Mouse (Mus musculus) midbrain, embryonic 13.5 days (tissue): Measurements from ENCODE around the gene P4ha3. TPM values are rescaled to one million over a fixed set of nuclear protein-coding genes. Genes with fewer than 3 reads are reported as not detected.

ENCODE experiments used
- ATAC-seq: fragments of 200-750 bp; cut with Nextera tagmentation; 2 replicates; pipeline ENCODE4 v1.8.0; 2017; ENCODE audit warnings: mild to moderate bottlenecking, moderate TSS enrichment, moderate library complexity
- H3K27ac ChIP-seq: fragments of 300-500 bp; sonication (generic); 2 replicates; pipeline ENCODE4 v1.5.1; 2015; ENCODE audit warnings: inconsistent platforms, mild to moderate bottlenecking, moderate library complexity
- H3K27me3 ChIP-seq: fragments of 300-500 bp; sonication (generic); 2 replicates; pipeline ENCODE4 v1.6.1; 2015; ENCODE audit warnings: mild to moderate bottlenecking, inconsistent platforms
- H3K36me3 ChIP-seq: fragments of 300-500 bp; sonication (generic); 2 replicates; pipeline ENCODE4 v1.6.1; 2015; ENCODE audit warnings: mild to moderate bottlenecking, inconsistent platforms
- H3K4me1 ChIP-seq: fragments of 300-500 bp; sonication (generic); replicated peaks from 2 replicates; pipeline ENCODE4 v1.6.1; 2015; ENCODE audit warnings: inconsistent platforms
- H3K4me2 ChIP-seq: fragments of 300-500 bp; sonication (generic); replicated peaks from 2 replicates; pipeline ENCODE4 v1.6.1; 2015; ENCODE audit warnings: moderate library complexity, mild to moderate bottlenecking, inconsistent platforms
- H3K4me3 ChIP-seq: fragments of 300-500 bp; sonication (generic); replicated peaks from 2 replicates; pipeline ENCODE4 v1.5.1; 2015; ENCODE audit warnings: mild to moderate bottlenecking, inconsistent platforms
- H3K9ac ChIP-seq: fragments of 300-500 bp; sonication (generic); replicated peaks from 2 replicates; pipeline ENCODE4 v1.6.1; 2015; ENCODE audit warnings: mild to moderate bottlenecking, inconsistent platforms
- H3K9me3 ChIP-seq: fragments of 300-500 bp; sonication (generic); 2 replicates; pipeline ENCODE4 v1.6.1; 2016; ENCODE audit warnings: mild to moderate bottlenecking, inconsistent platforms
- WGBS: fragments of 180-500 bp; shearing (Covaris S2); methylation state at CpG from one replicate; pipeline ENCODE4 v1.1.7; 2015; 5-methylcytosine and 5-hydroxymethylcytosine counted together
- polyA plus RNA-seq: library from polyadenylated mRNA; unstranded; fragments of >200 nt; fragmentation: Nextera tagmentation; extraction: Ambion mirVana; gene quantifications from 2 replicates; pipeline ENCODE4 v1.2.1, GENCODE M21; 2015

P4ha3 gene
- polyA plus RNA-seq, 1 experiment from 2014 or later, result 5.5 TPM

DNA sequence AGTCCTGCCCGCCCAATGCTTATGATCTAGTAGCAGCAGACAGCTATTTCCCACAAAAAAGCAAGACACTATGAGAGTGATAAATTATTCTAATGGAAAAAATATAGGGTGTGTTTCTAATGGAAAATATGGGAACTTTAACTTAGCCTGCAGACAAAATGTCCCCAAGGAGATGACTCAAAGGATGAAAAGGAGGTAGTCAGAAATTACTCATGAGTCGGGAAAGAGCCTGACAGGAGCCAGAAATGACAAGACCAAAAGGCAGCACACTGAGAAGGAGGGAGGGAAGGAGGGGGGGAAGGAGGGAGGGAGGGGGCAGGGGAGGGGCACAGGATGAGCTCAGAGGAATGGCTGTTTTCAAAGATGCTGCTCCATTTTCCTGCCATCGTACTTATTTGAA is 3.7 kb upstream of the P4ha3 start:
- Histone ChIP-seq H3K27ac (no peak overlapping the region), H3K9me3 (no peaks in the 10 kb centered on the region), H3K36me3 (no peaks in the 10 kb centered on the region), H3K9ac (no peak overlapping the region), H3K4me1 (peaks cover 12% of the 10 kb centered on the region), H3K27me3 (peaks cover 25% of the 10 kb centered on the region), H3K4me3 (no peak overlapping the region), H3K4me2 (no peak overlapping the region)
- WGBS, result 45% methylated on average over 3 of the region's 3 CpGs
- ATAC-seq, result no peak

DNA sequence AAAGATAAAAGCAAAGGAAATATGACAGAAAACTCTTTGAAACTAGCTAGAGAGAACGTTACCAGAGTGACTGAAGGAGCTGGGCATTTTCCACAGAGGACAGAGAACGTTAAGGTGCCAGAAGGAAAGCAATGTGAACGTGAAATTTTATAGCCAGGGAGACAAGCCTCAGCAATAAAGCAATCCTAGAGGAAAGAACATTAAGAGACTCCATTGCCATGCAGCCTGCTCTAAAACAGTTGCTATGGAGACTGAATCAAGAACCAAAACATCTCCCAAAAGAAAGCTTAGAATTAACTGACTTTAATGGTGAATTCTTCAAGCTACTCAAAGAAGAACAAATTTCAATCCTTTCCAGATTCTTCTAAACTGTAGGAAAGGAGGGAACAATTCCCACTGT is 2.0 kb upstream of the P4ha3 start:
- H3K36me3 ChIP-seq, result no peaks in the 10 kb centered on the region
- no peak overlapping the region for H3K4me3 ChIP-seq
- H3K4me2 ChIP-seq, result no peak overlapping the region
- H3K9ac ChIP-seq, result no peak overlapping the region
- ATAC-seq, result no peak
- H3K27me3 ChIP-seq, result peaks cover 30% of the 10 kb centered on the region
- no peaks in the 10 kb centered on the region for H3K9me3 ChIP-seq
- H3K4me1 ChIP-seq, result peaks cover 17% of the 10 kb centered on the region
- 18% methylated on average over 3 of the region's 3 CpGs for WGBS
- no peak overlapping the region for H3K27ac ChIP-seq

DNA sequence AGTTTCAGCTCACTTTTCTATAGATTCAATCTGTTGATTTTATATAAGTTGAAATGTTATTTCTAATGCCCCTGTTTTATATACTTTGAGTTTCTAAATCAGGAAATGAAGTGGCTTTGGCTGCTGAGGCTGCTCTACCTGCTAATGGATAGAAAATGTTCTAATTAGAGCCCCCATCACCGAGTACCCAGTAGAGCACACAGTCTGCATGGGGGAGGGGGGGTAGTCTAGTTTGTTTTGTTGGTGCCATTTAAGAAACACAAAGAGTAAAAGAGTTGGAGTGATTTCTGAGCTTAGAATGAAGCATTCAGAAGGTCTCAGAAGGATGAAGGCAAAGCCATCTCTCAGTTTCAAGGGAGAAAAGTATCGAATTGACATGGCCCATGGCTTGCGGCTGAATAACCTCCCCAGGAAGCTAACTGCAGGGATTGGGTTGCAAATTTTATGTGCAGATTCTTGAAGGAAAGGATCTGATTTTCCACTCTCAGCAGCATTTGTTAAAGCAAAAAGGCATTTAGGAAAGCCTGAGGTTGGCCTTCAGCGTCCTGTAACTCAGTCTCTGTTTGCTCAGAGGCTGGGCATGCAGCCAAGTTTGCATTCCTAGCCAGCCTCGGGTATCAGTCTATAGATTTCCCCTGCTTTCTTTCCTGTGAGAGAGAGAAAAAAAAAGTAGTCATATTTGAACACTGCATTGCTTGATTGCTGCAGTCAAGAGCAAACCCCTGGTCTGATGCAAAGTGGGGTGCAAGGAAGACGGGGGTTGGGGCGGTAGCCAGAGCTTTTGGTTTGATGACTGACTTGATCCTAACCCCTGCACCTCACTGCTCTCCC is 2.6 kb downstream of the P4ha3 start:
- H3K27me3 ChIP-seq, result peaks cover 31% of the 10 kb centered on the region
- H3K36me3 ChIP-seq, result no peaks in the 10 kb centered on the region
- no peaks in the 10 kb centered on the region for H3K9me3 ChIP-seq
- H3K4me1 ChIP-seq, result peaks cover 25% of the 10 kb centered on the region
- peak; percentile 73 for ATAC-seq
- H3K27ac ChIP-seq, result peak overlapping the region; percentile 81
- no peak overlapping the region; the same call in 1 of the 2 replicates for H3K9ac ChIP-seq
- H3K4me3 ChIP-seq, result no peak overlapping the region
- peak overlapping the region; percentile 28 for H3K4me2 ChIP-seq
- 19% methylated on average over 7 of the region's 7 CpGs for WGBS

DNA sequence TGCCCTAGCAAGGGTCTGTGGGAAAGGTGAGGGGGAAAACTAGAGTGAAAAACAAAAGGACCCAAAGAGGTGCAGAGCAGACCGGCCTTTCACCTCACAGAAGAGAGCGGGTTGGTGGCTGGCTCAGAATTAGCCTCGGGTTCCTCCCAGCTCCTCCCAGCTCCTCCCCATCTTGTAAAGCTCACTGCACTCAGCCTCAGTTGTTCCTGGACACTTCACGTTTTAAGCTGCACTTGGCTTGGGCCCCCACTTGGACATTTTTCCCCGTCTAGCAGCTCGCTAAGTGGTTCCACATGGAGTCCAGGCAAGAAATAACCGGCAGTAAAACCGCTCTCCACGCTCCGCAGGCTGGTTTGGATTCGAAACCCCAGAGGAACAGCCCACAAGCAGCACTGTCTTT is 3.3 kb downstream of the P4ha3 start:
- ATAC-seq, result peak; percentile 61
- H3K27ac ChIP-seq, result peak overlapping the region; percentile 81
- no peaks in the 10 kb centered on the region for H3K36me3 ChIP-seq
- H3K4me3 ChIP-seq, result no peak overlapping the region
- peaks cover 31% of the 10 kb centered on the region for H3K27me3 ChIP-seq
- H3K9me3 ChIP-seq, result no peaks in the 10 kb centered on the region
- no peak overlapping the region for H3K9ac ChIP-seq
- H3K4me1 ChIP-seq, result peaks cover 25% of the 10 kb centered on the region
- WGBS, result 45% methylated on average over 11 of the region's 11 CpGs
- H3K4me2 ChIP-seq, result peak overlapping the region; percentile 28

DNA sequence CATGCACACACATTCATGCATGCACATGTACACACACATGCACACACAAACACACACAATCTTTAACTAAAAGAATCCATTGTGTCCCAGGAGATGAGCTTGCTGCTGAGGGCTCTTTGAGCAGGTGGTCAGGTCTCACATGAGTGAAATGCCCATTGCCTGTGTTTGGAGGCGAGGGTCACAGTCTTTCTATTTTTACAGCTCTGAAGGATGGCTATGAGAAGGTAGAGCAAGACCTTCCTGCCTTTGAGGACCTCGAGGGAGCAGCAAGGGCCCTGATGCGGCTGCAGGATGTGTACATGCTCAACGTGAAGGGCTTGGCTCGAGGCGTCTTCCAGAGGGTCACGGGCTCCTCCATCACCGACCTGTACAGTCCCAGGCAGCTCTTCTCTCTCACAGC is 8.2 kb downstream of the P4ha3 start:
- Histone ChIP-seq H3K27me3 (0 out of 2 replicates have a peak, but pooled peaks cover 4% of the 10 kb centered on the region), H3K27ac (no peak overlapping the region), H3K4me2 (no peak overlapping the region), H3K36me3 (no peaks in the 10 kb centered on the region), H3K4me3 (no peak overlapping the region), H3K4me1 (peaks cover 20% of the 10 kb centered on the region), H3K9me3 (no peaks in the 10 kb centered on the region), H3K9ac (no peak overlapping the region)
- WGBS, result 88% methylated on average over 8 of the region's 8 CpGs
- ATAC-seq, result no peak

DNA sequence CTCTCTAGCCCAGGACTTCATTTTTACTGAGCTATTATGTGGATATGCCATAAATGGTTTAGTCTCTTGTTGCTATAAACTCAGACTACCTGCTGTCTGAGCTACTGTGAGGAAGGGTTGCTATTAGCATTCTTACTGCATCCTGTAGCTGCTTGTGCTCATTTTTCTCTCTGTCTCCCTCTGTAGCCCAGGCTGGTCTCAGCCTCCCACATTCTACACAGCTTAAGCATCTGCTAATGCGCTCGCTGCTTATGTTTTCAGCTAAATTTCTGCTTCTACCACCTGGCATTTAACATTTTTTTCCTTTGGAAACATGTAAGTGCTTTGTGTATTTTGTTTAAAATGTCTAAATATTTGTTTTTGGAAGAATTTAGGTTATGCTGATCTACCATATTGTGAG is 10.4 kb downstream of the P4ha3 start:
- Histone ChIP-seq H3K9me3 (no peaks in the 10 kb centered on the region), H3K36me3 (no peaks in the 10 kb centered on the region), H3K27ac (no peak overlapping the region), H3K4me2 (no peak overlapping the region), H3K27me3 (no peaks in the 10 kb centered on the region), H3K9ac (no peak overlapping the region), H3K4me1 (peaks cover 17% of the 10 kb centered on the region), H3K4me3 (no peak overlapping the region)
- ATAC-seq, result no peak
- WGBS, result 90% methylated on average over 2 of the region's 2 CpGs

DNA sequence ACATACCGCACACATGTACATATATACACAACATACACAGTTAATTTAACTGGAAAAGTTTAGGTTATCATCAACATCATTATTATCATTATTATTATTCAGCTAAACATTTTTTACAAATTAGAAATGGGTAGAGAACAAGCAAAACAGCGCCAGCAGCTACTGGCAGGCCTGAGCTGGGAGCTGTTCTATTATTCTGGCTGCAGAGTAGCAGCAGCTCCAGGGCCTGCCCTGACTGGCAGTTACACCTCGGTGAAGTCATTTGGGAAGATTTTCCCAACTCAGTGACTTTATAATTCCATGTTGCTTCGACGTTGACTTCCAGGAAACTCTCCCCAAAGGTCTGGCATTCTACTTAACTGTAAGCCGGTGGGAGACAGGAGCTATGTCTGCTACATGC is 11.4 kb downstream of the P4ha3 start:
- ATAC-seq, result no peak
- no peak overlapping the region for H3K4me2 ChIP-seq
- 80% methylated on average over 6 of the region's 6 CpGs for WGBS
- H3K36me3 ChIP-seq, result no peaks in the 10 kb centered on the region
- H3K4me3 ChIP-seq, result no peak overlapping the region
- no peaks in the 10 kb centered on the region for H3K9me3 ChIP-seq
- H3K4me1 ChIP-seq, result peaks cover 20% of the 10 kb centered on the region
- no peak overlapping the region for H3K27ac ChIP-seq
- H3K27me3 ChIP-seq, result no peaks in the 10 kb centered on the region
- H3K9ac ChIP-seq, result no peak overlapping the region

DNA sequence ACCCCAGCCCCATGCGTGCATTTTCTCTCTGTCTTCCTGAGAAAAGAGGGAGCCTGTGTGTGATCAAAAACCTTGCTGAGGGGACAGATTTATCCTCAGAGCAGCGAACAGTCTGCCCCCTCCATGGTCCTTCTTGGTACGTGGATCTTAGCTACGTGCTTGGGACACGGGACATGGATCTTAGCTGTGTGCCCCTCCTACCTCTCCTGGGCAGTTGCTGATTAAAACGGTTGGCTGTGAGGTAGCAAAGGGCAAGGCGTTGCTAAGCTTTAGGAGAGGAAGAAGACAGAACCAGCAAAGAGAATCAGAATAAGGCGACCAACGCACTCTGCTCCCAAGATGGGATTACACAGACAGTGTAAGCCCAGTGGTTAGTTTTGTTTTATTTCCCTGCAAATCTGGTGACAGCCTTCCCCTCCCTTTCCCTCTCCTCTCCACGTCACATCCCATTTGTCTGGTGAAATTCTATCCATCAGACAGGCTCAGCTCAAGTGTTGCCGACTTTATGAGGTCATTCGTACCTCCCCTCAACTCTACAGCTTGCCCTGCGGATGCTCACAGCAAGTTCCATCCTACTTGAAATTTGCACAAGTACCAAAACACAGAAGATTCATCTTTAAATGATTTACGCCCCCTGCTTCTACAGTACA is 13.7 kb downstream of the P4ha3 start:
- WGBS, result 72% methylated on average over 14 of the region's 14 CpGs
- no peaks in the 10 kb centered on the region for H3K9me3 ChIP-seq
- ATAC-seq, result no peak
- no peak overlapping the region for H3K9ac ChIP-seq
- no peak overlapping the region for H3K4me2 ChIP-seq
- no peak overlapping the region for H3K4me3 ChIP-seq
- no peaks in the 10 kb centered on the region for H3K36me3 ChIP-seq
- H3K27me3 ChIP-seq, result no peaks in the 10 kb centered on the region
- peaks cover 20% of the 10 kb centered on the region for H3K4me1 ChIP-seq
- H3K27ac ChIP-seq, result no peak overlapping the region

DNA sequence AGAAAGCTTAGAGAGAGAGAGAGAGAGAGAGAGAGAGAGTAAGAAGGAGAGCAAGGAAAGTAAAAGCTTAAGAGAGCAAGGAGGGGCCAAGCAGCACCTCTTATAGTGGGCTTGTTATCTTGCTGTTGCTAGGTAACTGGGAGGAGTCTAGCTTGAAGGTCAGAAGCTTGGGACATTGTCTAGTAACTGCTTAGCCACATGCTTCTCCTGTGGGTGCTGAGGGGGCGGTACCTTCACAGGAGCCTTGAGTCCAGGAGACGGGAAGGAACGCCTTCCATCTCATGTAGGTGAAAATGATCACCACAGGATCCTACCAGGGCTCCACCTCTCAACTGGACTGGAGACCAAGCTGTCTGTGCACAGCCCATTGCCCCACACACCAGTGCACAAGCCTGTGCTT is 16.1 kb downstream of the P4ha3 start:
- ATAC-seq, result no peak
- H3K4me2 ChIP-seq, result no peak overlapping the region
- H3K9me3 ChIP-seq, result no peaks in the 10 kb centered on the region
- WGBS, result 72% methylated on average over 3 of the region's 3 CpGs
- no peak overlapping the region for H3K27ac ChIP-seq
- peaks cover 20% of the 10 kb centered on the region for H3K4me1 ChIP-seq
- no peak overlapping the region for H3K4me3 ChIP-seq
- H3K27me3 ChIP-seq, result no peaks in the 10 kb centered on the region
- no peaks in the 10 kb centered on the region for H3K36me3 ChIP-seq
- no peak overlapping the region for H3K9ac ChIP-seq

DNA sequence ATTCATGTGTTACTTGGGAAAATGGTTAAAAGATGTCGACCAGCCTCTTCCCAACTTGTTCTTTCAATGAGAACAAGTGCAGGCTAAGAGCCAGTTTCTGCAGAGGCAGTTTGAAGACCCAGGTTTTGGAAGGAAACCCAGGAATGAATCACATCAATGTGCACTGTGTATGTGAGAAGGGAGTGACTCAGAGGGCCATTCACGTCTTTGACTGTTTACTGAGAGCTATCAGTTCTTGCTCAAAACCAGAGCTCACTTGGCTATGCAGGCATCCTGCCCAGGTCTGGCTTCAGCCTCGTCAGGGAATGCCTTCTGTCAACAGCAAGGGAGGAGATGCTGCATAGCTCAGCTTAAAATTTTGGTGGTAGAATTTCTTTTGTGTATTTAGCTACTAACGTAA is 17.0 kb downstream of the P4ha3 start:
- no peak overlapping the region for H3K9ac ChIP-seq
- H3K4me2 ChIP-seq, result no peak overlapping the region
- no peak overlapping the region for H3K27ac ChIP-seq
- no peaks in the 10 kb centered on the region for H3K27me3 ChIP-seq
- 80% methylated on average over 4 of the region's 4 CpGs for WGBS
- no peaks in the 10 kb centered on the region for H3K36me3 ChIP-seq
- H3K4me3 ChIP-seq, result no peak overlapping the region
- no peak for ATAC-seq
- peaks cover 18% of the 10 kb centered on the region for H3K4me1 ChIP-seq
- no peaks in the 10 kb centered on the region for H3K9me3 ChIP-seq

DNA sequence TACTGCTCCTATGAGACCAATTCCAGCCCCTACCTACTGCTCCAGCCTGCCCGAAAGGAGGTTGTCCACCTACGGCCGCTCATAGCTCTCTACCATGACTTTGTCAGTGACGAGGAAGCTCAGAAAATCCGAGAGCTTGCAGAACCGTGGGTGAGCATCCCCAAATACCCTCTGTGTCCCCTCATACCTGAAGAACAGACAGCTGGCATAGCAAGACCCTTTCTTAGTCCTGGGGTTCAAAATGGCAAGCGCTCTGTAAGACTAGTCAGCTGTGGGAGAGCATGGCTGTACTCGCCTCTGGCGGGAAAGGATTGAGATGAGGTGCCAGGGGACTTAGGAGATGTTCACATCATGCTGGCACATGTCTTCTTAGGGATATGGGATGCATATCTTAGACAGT is 20.6 kb downstream of the P4ha3 start:
- Histone ChIP-seq H3K9ac (no peak overlapping the region), H3K9me3 (no peaks in the 10 kb centered on the region), H3K4me1 (peaks cover 40% of the 10 kb centered on the region), H3K4me2 (no peak overlapping the region), H3K27me3 (no peaks in the 10 kb centered on the region), H3K4me3 (no peak overlapping the region), H3K36me3 (no peaks in the 10 kb centered on the region), H3K27ac (no peak overlapping the region)
- no peak for ATAC-seq
- 92% methylated on average over 9 of the region's 9 CpGs for WGBS

DNA sequence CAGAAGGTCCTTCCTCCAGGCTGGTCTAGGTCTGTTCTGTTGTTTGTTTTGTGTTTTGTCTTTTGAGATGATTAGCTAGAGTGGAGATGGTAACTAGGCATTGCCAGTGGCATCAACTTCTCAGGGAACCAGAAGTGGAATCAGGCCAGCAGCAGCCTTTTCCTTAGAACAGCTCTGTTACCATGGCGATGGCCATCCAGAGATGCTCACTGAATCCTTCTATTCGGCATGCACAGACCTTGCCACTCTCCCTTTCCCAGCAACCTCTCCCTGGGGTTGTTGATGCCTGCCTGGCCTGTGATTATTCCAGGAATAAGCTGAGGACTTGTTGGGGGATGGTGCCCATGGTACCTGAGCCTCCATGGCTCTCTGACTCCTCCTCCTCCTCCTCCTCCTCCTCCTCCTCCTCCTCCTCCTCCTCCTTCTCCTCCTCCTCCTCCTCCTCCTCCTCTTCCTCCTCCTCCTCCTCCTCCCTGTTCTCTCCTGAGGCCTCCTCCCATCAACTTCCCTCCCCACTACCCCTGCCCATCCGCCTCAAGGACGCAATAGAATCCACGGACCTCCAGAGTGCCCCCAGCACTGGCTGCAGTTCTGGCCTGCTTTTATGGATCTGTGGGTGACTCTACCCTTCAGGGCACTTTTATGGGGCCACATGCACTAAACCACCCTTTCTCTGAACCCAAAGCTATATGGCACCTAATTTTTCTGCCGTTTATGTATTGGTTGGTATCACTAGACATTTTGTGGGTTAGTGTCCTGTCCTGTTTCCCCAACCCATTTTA is 22.7 kb downstream of the P4ha3 start:
- H3K27me3 ChIP-seq, result no peaks in the 10 kb centered on the region
- H3K9ac ChIP-seq, result no peak overlapping the region
- peak overlapping the region; percentile 87 for H3K27ac ChIP-seq
- peak; percentile 92 for ATAC-seq
- H3K4me1 ChIP-seq, result peaks cover 41% of the 10 kb centered on the region
- H3K4me3 ChIP-seq, result no peak overlapping the region
- H3K9me3 ChIP-seq, result no peaks in the 10 kb centered on the region
- no peak overlapping the region for H3K4me2 ChIP-seq
- 57% methylated on average over 6 of the region's 6 CpGs for WGBS
- H3K36me3 ChIP-seq, result no peaks in the 10 kb centered on the region
